Mouse (Mus musculus): ENCODE data around the gene Ccdc182. TPM values are rescaled to one million over a fixed set of nuclear protein-coding genes. Genes with fewer than 3 reads are reported as not detected.
A peak's percentile ranks its signal among the peaks of the same experiment; 100 is the strongest.

The Ccdc182 gene
- polyA plus RNA-seq, 1 experiment: 0.61 TPM

DNA sequence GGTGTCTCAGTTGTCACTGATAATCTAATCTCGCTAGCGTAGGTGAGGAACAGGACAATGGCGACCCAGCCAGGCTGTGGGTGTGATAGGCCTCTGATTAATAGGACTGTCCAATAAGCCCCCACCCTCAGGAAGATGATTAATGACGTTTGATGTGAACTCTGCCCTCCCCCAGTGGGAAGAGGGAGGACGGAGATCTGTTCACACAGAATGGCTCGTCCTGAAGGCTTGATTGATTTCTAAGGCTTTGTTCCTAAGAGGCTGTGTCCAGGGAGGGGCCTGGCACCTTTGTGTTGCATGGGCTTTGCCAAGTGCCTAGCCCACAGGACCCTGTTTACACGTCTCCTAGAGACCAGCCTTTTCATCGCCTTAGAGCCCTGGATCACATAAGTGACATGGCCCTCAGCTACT lies 13.4 kb upstream of the Ccdc182 start:
- H3K27ac ChIP-seq (ENCODE audit: insufficient read depth, low read depth, low read length): no peak overlapping the region
- H3K4me3 ChIP-seq (ENCODE audit: insufficient read depth, low read depth, low read length): no peak overlapping the region
- DNase-seq: peak; percentile 70
- no peaks in the 10 kb centered on the region for H3K27me3 ChIP-seq (replicated peaks; ENCODE audit: control insufficient read depth, insufficient read depth, low read length)
- WGBS: 59% methylated on average over 8 of the region's 8 CpGs
- H3K36me3 ChIP-seq (ENCODE audit: control insufficient read depth, insufficient read depth, low read length): no peaks in the 10 kb centered on the region
- peaks cover 6% of the 10 kb centered on the region; the same call in 1 of the 2 replicates for H3K4me1 ChIP-seq (ENCODE audit: control insufficient read depth, insufficient read depth, low read length)
- TF ChIP-seq CTCF (conservative IDR thresholded peaks at IDR 0.05; ENCODE audit: insufficient read depth, insufficient read length, low read depth, low read length) (no peak), POLR2A (IDR thresholded peaks at IDR 0.05; ENCODE audit: low read depth, low read length) (no peak)

DNA sequence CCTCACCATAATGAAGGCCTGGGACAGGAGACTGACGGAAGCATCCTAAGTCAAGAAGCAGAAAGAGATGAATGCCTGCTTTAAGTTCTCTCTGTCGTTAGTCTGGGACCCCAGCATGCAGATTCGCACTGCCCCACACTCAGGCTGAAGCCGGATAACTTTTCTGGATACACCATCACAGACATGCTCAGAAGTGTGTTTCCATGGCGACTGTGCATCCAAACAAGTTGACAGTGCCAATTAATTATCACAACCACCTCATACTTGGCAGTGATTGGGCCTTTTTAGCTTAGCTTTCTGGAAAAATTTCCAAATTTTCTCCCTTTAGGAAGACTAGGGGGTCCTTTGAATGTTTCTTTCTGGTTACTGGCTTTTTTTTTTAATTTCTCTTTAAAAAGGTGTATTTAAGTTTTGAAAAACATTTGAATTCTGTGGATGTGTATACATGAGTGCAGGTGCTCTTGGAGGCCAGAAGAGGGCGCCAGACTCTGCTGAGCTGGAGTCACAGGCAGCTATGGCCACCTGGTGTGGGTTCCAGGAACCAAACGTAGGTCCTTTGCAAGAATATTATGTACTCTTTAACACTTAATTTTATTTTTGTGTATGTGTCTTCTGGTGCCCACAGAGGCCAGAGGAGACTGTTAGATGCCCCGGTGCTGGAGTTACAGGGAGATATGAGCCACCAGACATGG lies 12.3 kb upstream of the Ccdc182 start:
- Histone ChIP-seq H3K4me1 (ENCODE audit: control insufficient read depth, insufficient read depth, low read length) (peaks cover 6% of the 10 kb centered on the region; the same call in 1 of the 2 replicates), H3K36me3 (ENCODE audit: control insufficient read depth, insufficient read depth, low read length) (no peaks in the 10 kb centered on the region), H3K27ac (ENCODE audit: insufficient read depth, low read depth, low read length) (no peak overlapping the region), H3K4me3 (ENCODE audit: insufficient read depth, low read depth, low read length) (no peak overlapping the region), H3K27me3 (replicated peaks; ENCODE audit: control insufficient read depth, insufficient read depth, low read length) (no peaks in the 10 kb centered on the region)
- peak; percentile 37 for TF ChIP-seq CTCF (conservative IDR thresholded peaks at IDR 0.05; ENCODE audit: insufficient read depth, insufficient read length, low read depth, low read length)
- no peak for TF ChIP-seq POLR2A (IDR thresholded peaks at IDR 0.05; ENCODE audit: low read depth, low read length)
- 82% methylated on average over 8 of the region's 8 CpGs for WGBS
- no peak for DNase-seq

- DNase-seq: no peak
- H3K36me3 ChIP-seq (ENCODE audit: control insufficient read depth, insufficient read depth, low read length): no peaks in the 10 kb centered on the region
- 0 out of 2 replicates have a peak, but pooled peaks cover 4% of the 10 kb centered on the region for H3K4me1 ChIP-seq (ENCODE audit: control insufficient read depth, insufficient read depth, low read length)
- H3K27ac ChIP-seq (ENCODE audit: insufficient read depth, low read depth, low read length): no peak overlapping the region
- H3K27me3 ChIP-seq (replicated peaks; ENCODE audit: control insufficient read depth, insufficient read depth, low read length): no peaks in the 10 kb centered on the region
- no peak for TF ChIP-seq POLR2A (IDR thresholded peaks at IDR 0.05; ENCODE audit: low read depth, low read length)
- TF ChIP-seq CTCF (conservative IDR thresholded peaks at IDR 0.05; ENCODE audit: insufficient read depth, insufficient read length, low read depth, low read length): no peak
- WGBS: 99% methylated on average over 2 of the region's 2 CpGs
- H3K4me3 ChIP-seq (ENCODE audit: insufficient read depth, low read depth, low read length): no peak overlapping the region
These were observed 11.3 kb upstream of the Ccdc182 start for GRCm38 (mm10) chr11:88282516-88282915.

GRCm38 (mm10) chr11:88286019-88286418 lies 7.8 kb upstream of the Ccdc182 start:
- H3K27ac ChIP-seq (ENCODE audit: insufficient read depth, low read depth, low read length): no peak overlapping the region
- H3K4me3 ChIP-seq (ENCODE audit: insufficient read depth, low read depth, low read length): no peak overlapping the region
- WGBS: 25% methylated on average over 8 of the region's 8 CpGs
- 0 out of 2 replicates have a peak, but pooled peaks cover 4% of the 10 kb centered on the region for H3K4me1 ChIP-seq (ENCODE audit: control insufficient read depth, insufficient read depth, low read length)
- TF ChIP-seq CTCF (conservative IDR thresholded peaks at IDR 0.05; ENCODE audit: insufficient read depth, insufficient read length, low read depth, low read length) (no peak), POLR2A (IDR thresholded peaks at IDR 0.05; ENCODE audit: low read depth, low read length) (no peak)
- H3K27me3 ChIP-seq (replicated peaks; ENCODE audit: control insufficient read depth, insufficient read depth, low read length): no peaks in the 10 kb centered on the region
- H3K36me3 ChIP-seq (ENCODE audit: control insufficient read depth, insufficient read depth, low read length): no peaks in the 10 kb centered on the region
- peak; percentile 41 for DNase-seq

GRCm38 (mm10) chr11:88288400-88288799 lies 5.5 kb upstream of the Ccdc182 start:
- WGBS: 42% methylated on average over 11 of the region's 11 CpGs
- DNase-seq: no peak
- no peaks in the 10 kb centered on the region for H3K36me3 ChIP-seq (ENCODE audit: control insufficient read depth, insufficient read depth, low read length)
- H3K27ac ChIP-seq (ENCODE audit: insufficient read depth, low read depth, low read length): no peak overlapping the region
- peaks cover 5% of the 10 kb centered on the region; the same call in 1 of the 2 replicates for H3K4me1 ChIP-seq (ENCODE audit: control insufficient read depth, insufficient read depth, low read length)
- no peak overlapping the region for H3K4me3 ChIP-seq (ENCODE audit: insufficient read depth, low read depth, low read length)
- TF ChIP-seq POLR2A (IDR thresholded peaks at IDR 0.05; ENCODE audit: low read depth, low read length): no peak
- TF ChIP-seq CTCF (conservative IDR thresholded peaks at IDR 0.05; ENCODE audit: insufficient read depth, insufficient read length, low read depth, low read length): no peak
- H3K27me3 ChIP-seq (replicated peaks; ENCODE audit: control insufficient read depth, insufficient read depth, low read length): no peaks in the 10 kb centered on the region

DNA sequence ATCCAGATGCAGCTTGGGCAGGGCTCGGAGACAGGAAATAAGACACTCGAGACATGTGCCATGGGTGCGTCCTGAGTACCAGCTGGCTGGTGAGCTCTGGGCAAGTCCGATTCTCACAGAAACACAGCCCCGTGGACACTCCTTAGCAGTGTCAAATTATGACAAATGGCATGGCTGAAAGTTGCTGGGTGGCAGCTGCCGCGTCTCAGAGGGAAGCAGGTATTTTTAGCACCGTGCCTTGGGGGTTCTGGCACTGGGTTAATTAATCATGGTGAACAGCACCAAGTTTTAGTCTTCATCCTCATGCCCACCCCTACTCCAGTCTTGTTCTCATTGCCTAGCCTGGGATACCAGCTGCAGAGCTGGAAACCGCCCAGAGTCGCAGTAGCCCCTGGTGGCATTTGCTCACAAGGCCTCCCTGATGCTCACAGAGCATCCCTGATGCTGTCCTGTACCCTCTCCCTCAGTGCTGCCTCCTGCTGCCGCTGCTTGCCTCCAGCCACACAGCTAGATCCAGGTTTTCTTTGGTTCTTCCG lies 5.0 kb upstream of the Ccdc182 start:
- Histone ChIP-seq H3K27ac (ENCODE audit: insufficient read depth, low read depth, low read length) (no peak overlapping the region), H3K27me3 (replicated peaks; ENCODE audit: control insufficient read depth, insufficient read depth, low read length) (no peaks in the 10 kb centered on the region), H3K4me3 (ENCODE audit: insufficient read depth, low read depth, low read length) (no peak overlapping the region), H3K36me3 (ENCODE audit: control insufficient read depth, insufficient read depth, low read length) (no peaks in the 10 kb centered on the region), H3K4me1 (ENCODE audit: control insufficient read depth, insufficient read depth, low read length) (peaks cover 7% of the 10 kb centered on the region; the same call in 1 of the 2 replicates)
- TF ChIP-seq CTCF (conservative IDR thresholded peaks at IDR 0.05; ENCODE audit: insufficient read depth, insufficient read length, low read depth, low read length) (0 out of 2 replicates have a peak, but pooled peaks have one; percentile 22), POLR2A (IDR thresholded peaks at IDR 0.05; ENCODE audit: low read depth, low read length) (no peak)
- 33% methylated on average over 12 of the region's 12 CpGs for WGBS
- DNase-seq: no peak

GRCm38 (mm10) chr11:88291245-88291644 lies 2.6 kb upstream of the Ccdc182 start:
- WGBS: 67% methylated on average over 4 of the region's 4 CpGs
- TF ChIP-seq CTCF (conservative IDR thresholded peaks at IDR 0.05; ENCODE audit: insufficient read depth, insufficient read length, low read depth, low read length): no peak
- no peak for TF ChIP-seq POLR2A (IDR thresholded peaks at IDR 0.05; ENCODE audit: low read depth, low read length)
- H3K27me3 ChIP-seq (replicated peaks; ENCODE audit: control insufficient read depth, insufficient read depth, low read length): no peaks in the 10 kb centered on the region
- peaks cover 16% of the 10 kb centered on the region; the same call in 1 of the 2 replicates for H3K4me1 ChIP-seq (ENCODE audit: control insufficient read depth, insufficient read depth, low read length)
- DNase-seq: no peak
- H3K4me3 ChIP-seq (ENCODE audit: insufficient read depth, low read depth, low read length): no peak overlapping the region
- no peaks in the 10 kb centered on the region for H3K36me3 ChIP-seq (ENCODE audit: control insufficient read depth, insufficient read depth, low read length)
- H3K27ac ChIP-seq (ENCODE audit: insufficient read depth, low read depth, low read length): no peak overlapping the region

All from kidney, adult 2 months (tissue).